In the genomic region with DNA sequence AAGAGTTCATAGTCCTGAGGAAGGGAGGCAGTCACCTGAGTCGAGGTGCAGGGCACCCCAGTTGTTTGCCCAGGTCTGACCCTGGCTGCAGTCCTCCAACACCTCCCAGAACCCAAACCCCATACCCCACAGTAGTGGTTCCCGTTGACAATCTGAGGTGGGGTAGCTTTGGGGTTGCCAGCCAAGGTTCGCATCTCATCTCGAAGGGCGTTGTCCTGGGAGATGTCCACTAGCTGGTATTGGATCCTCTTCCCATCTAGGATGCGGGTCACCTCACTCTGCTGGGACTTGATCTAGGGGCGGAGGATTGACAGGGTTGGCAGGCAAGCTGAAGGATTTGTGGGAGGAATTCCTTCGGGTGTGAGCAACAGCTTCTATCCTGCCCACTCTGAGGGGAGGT, we compare ENCODE assay signal across 8 mouse cellular contexts. TPM values are rescaled to one million over a fixed set of nuclear protein-coding genes. Genes with fewer than 3 reads are reported as not detected.
DNase-seq lines count a peak whose midpoint lies in the region; ATAC-seq and TF ChIP-seq lines count a peak whose summit lies in the region.

No protein-coding gene starts in this region.

- H3K4me3 ChIP-seq in left cerebral cortex, adult 2 months: peak overlapping the region; percentile 89
- peak overlapping the region; percentile 92 for H3K4me3 ChIP-seq in embryonic facial prominence, embryonic 10.5 days
- peak overlapping the region; percentile 93 for H3K4me3 ChIP-seq in hindbrain, embryonic 15.5 days
- H3K4me3 ChIP-seq in midbrain, embryonic 16.5 days (ENCODE audit: low read depth, low read length): peak overlapping the region; percentile 87

- 60% methylated on average over 8 of the region's 8 CpGs for WGBS in embryonic facial prominence, embryonic 10.5 days
- 62% methylated on average over 8 of the region's 8 CpGs for WGBS in hindbrain, embryonic 15.5 days
- 57% methylated on average over 8 of the region's 8 CpGs for WGBS in midbrain, embryonic 16.5 days

- H3K4me1 ChIP-seq in embryonic facial prominence, embryonic 10.5 days: peaks cover 56% of the 10 kb centered on the region
- peaks cover 36% of the 10 kb centered on the region for H3K4me1 ChIP-seq in hindbrain, embryonic 15.5 days (replicated peaks)
- H3K4me1 ChIP-seq in midbrain, embryonic 16.5 days (ENCODE audit: control insufficient read depth, insufficient read depth, low read length): peaks cover 20% of the 10 kb centered on the region

- peak overlapping the region; percentile 96 for H3K9ac ChIP-seq in hindbrain, embryonic 15.5 days
- peak overlapping the region; percentile 91 for H3K9ac ChIP-seq in midbrain, embryonic 16.5 days (ENCODE audit: low read depth, low read length)

- 0 out of 2 replicates have a peak, but pooled peaks cover 4% of the 10 kb centered on the region for H3K27me3 ChIP-seq in embryonic facial prominence, embryonic 10.5 days (replicated peaks; ENCODE audit: low read depth, poor library complexity, severe bottlenecking)
- H3K27me3 ChIP-seq in hindbrain, embryonic 15.5 days: no peaks in the 10 kb centered on the region
- no peaks in the 10 kb centered on the region for H3K27me3 ChIP-seq in midbrain, embryonic 16.5 days (ENCODE audit: control insufficient read depth, insufficient read depth, low read depth, low read length)

- H3K9me3 ChIP-seq in embryonic facial prominence, embryonic 10.5 days: no peaks in the 10 kb centered on the region
- H3K9me3 ChIP-seq in hindbrain, embryonic 15.5 days: no peaks in the 10 kb centered on the region
- no peaks in the 10 kb centered on the region for H3K9me3 ChIP-seq in midbrain, embryonic 16.5 days (replicated peaks; ENCODE audit: control insufficient read depth, low read length, poor library complexity, severe bottlenecking)

- peak in 1 of 2 experiments; percentile 19 for DNase-seq in left cerebral cortex, adult 2 months (ENCODE audit: extremely low spot score in 1 of 2, low spot score in 2 of 2)
- DNase-seq in left cerebral cortex, postnatal 14 days (ENCODE audit: low spot score in 2 of 2): no peak
- no peak for DNase-seq in embryonic facial prominence, embryonic 10.5 days (ENCODE audit: low spot score)
- no peak for DNase-seq in layer of hippocampus, postnatal 10 days (ENCODE audit: low spot score in 2 of 2)
- DNase-seq in thymus, postnatal 10 days (ENCODE audit: low spot score in 2 of 2): no peak
- DNase-seq in embryo, embryonic 10.5 days (ENCODE audit: low spot score): no peak

- ATAC-seq in hindbrain, embryonic 15.5 days (ENCODE audit: low FRiP score, low read depth): no peak
- ATAC-seq in midbrain, embryonic 16.5 days: no peak

- no peak for TF ChIP-seq CTCF in left cerebral cortex, adult 2 months (IDR thresholded peaks at IDR 0.05)

- peaks cover 45% of the 10 kb centered on the region for H3K36me3 ChIP-seq in embryonic facial prominence, embryonic 10.5 days (replicated peaks)
- 0 out of 2 replicates have a peak, but pooled peaks cover 7% of the 10 kb centered on the region for H3K36me3 ChIP-seq in hindbrain, embryonic 15.5 days
- H3K36me3 ChIP-seq in midbrain, embryonic 16.5 days (ENCODE audit: control insufficient read depth, insufficient read depth, low read length): peaks cover 5% of the 10 kb centered on the region; the same call in 1 of the 2 replicates

- H3K27ac ChIP-seq in left cerebral cortex, adult 2 months: peak overlapping the region; percentile 94
- peak overlapping the region; percentile 88 for H3K27ac ChIP-seq in embryonic facial prominence, embryonic 10.5 days (replicated peaks)
- peak overlapping the region; percentile 83; the same call in 1 of the 2 replicates for H3K27ac ChIP-seq in hindbrain, embryonic 15.5 days (replicated peaks)
- H3K27ac ChIP-seq in midbrain, embryonic 16.5 days (ENCODE audit: low read length): peak overlapping the region; percentile 82; the same call in 1 of the 2 replicates

- peak overlapping the region; percentile 94 for H3K4me2 ChIP-seq in hindbrain, embryonic 15.5 days
- peak overlapping the region; percentile 90 for H3K4me2 ChIP-seq in midbrain, embryonic 16.5 days (ENCODE audit: low read length)

- intact Hi-C loops in left cerebral cortex, adult 2 months (cut with DNase I): no loop called here
- intact Hi-C loops in left cerebral cortex, postnatal 14 days (cut with DNase I): no loop called here

RNA-seq across cellular contexts. Expression of a gene that starts 0.8 kb away (rescaled TPM):
- 100 to 1,000 TPM; 185 to 191 TPM for total RNA-seq in left cerebral cortex, adult 2 months (2021)
- 100 to 1,000 TPM; 204 to 214 TPM for total RNA-seq in left cerebral cortex, postnatal 14 days (2021)
- polyA plus RNA-seq in embryonic facial prominence, embryonic 10.5 days (2016; fragmentation: Nextera tagmentation; extraction: Ambion mirVana): 300 and 316 TPM in 2 replicates
- polyA plus RNA-seq in hindbrain, embryonic 15.5 days (2015; fragmentation: Nextera tagmentation; extraction: Ambion mirVana): 425 and 442 TPM in 2 replicates
- 421 and 430 TPM in 2 replicates for polyA plus RNA-seq in midbrain, embryonic 16.5 days (2015; fragmentation: Nextera tagmentation; extraction: Ambion mirVana)
- total RNA-seq in layer of hippocampus, postnatal 10 days (2021): 100 to 1,000 TPM; 292 to 301 TPM

RNA-seq across cellular contexts. Expression of a gene that starts 25.4 kb away (rescaled TPM):
- 10 to 100 TPM; 39.7 to 47.1 TPM for total RNA-seq in left cerebral cortex, adult 2 months (2021)
- 10 to 100 TPM; 22.6 to 25.0 TPM for total RNA-seq in left cerebral cortex, postnatal 14 days (2021)
- 4.5 and 7.1 TPM in 2 replicates for polyA plus RNA-seq in embryonic facial prominence, embryonic 10.5 days (2016; fragmentation: Nextera tagmentation; extraction: Ambion mirVana)
- 17.1 and 21.3 TPM in 2 replicates for polyA plus RNA-seq in hindbrain, embryonic 15.5 days (2015; fragmentation: Nextera tagmentation; extraction: Ambion mirVana)
- 18.4 and 19.0 TPM in 2 replicates for polyA plus RNA-seq in midbrain, embryonic 16.5 days (2015; fragmentation: Nextera tagmentation; extraction: Ambion mirVana)
- total RNA-seq in layer of hippocampus, postnatal 10 days (2021): 10 to 100 TPM; 19.5 to 23.2 TPM

RNA-seq across cellular contexts. Expression of a gene that starts 32.9 kb away (rescaled TPM):
- total RNA-seq in left cerebral cortex, adult 2 months (2021): 1 to 10 TPM; 2.6 to 3.3 TPM
- 1 to 10 TPM in 1 of 2 experiments, under 1 TPM in 1; 0.99 to 2.4 TPM for total RNA-seq in left cerebral cortex, postnatal 14 days (2021)
- polyA plus RNA-seq in embryonic facial prominence, embryonic 10.5 days (2016; fragmentation: Nextera tagmentation; extraction: Ambion mirVana): 3.5 and 4.5 TPM in 2 replicates
- 2.3 and 9.0 TPM in 2 replicates for polyA plus RNA-seq in hindbrain, embryonic 15.5 days (2015; fragmentation: Nextera tagmentation; extraction: Ambion mirVana)
- 0.92 and 2.1 TPM in 2 replicates for polyA plus RNA-seq in midbrain, embryonic 16.5 days (2015; fragmentation: Nextera tagmentation; extraction: Ambion mirVana)
- 1 to 10 TPM; 1.2 to 2.4 TPM for total RNA-seq in layer of hippocampus, postnatal 10 days (2021)

RNA-seq across cellular contexts. Expression of a gene that starts 59.1 kb away (rescaled TPM):
- 10 to 100 TPM; 14.9 to 16.5 TPM for total RNA-seq in left cerebral cortex, adult 2 months (2021)
- total RNA-seq in left cerebral cortex, postnatal 14 days (2021): 10 to 100 TPM in 1 of 2 experiments, 1 to 10 TPM in 1; 9.5 to 10.5 TPM
- 32.3 and 33.2 TPM in 2 replicates for polyA plus RNA-seq in embryonic facial prominence, embryonic 10.5 days (2016; fragmentation: Nextera tagmentation; extraction: Ambion mirVana)
- polyA plus RNA-seq in hindbrain, embryonic 15.5 days (2015; fragmentation: Nextera tagmentation; extraction: Ambion mirVana): 18.8 and 22.1 TPM in 2 replicates
- polyA plus RNA-seq in midbrain, embryonic 16.5 days (2015; fragmentation: Nextera tagmentation; extraction: Ambion mirVana): 16.7 and 18.1 TPM in 2 replicates
- 10 to 100 TPM; 11.8 to 16.0 TPM for total RNA-seq in layer of hippocampus, postnatal 10 days (2021)
